Mouse (Mus musculus): ENCODE measurements around the gene Fut11.
"Not testable (repeated sequence)": the region's sequence is repeated elsewhere in the genome, so short reads cannot be mapped to it uniquely, and the experiment has no call there.

Gene Fut11

DNA sequence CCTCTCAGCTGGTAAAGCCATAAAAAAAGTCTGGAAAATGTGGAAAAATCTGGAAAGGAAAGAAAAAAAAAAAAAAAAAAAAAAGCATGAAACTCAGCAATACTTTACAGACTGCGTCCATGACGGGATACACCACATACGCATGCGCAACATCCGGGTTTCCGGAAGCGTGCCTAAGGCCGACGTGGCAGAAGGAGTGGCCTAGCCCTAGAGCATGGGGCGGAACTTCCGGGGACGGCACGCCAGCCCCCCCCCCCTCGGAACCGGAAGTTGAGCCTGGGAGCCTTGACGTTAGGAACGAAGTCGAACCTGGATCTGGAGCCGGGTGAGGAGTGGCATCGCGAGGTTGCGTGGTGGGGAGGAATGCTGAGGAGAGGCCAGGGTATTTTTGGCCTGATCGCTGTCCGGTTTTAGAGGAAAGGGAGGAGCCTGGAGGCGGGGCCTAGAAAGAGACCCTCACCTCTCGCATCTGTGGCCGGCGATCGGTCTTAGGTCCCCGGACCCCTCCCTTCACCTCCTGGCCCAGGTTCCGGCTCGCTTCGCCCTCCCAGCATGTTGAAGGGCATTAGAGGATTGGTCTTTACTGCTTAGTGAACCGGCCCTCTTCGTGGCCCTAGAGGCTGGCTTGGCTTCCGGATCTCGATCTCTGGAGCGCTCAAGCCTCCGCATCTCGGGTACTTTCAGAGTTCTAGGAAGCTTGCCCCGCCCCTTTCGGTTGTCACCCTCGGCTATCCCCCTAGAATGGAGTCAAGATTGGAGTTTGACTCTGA is 20.5 kb upstream of the Fut11 start, which contains the start of gene Sec24c:
Gene Sec24c (plus strand): TSS at position 245 of the 770 bp plus-strand sequence.
- DNase-seq (ENCODE audit: inconsistent ontology term), result peak; percentile 99

DNA sequence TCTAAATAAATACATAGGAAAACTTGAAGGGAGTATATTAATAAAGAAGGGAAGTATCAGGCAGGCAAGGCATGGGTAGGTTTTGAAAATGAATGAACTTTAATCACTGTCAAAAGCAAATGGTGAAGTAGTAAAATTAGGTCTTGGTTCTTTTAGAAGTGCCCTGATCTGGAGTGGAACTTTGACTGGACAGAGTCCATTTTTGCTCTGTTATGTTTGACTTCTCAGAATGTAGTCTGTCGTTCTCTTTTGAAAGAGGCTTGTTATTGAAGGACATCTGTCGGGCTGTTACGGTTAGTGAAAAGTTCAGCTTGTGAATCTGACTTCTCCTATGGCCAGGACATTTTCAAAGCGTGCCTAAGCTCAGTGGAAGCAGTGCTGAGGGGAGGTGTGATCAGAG is 16.9 kb upstream of the Fut11 start:
- no peak for DNase-seq (ENCODE audit: inconsistent ontology term)

DNA sequence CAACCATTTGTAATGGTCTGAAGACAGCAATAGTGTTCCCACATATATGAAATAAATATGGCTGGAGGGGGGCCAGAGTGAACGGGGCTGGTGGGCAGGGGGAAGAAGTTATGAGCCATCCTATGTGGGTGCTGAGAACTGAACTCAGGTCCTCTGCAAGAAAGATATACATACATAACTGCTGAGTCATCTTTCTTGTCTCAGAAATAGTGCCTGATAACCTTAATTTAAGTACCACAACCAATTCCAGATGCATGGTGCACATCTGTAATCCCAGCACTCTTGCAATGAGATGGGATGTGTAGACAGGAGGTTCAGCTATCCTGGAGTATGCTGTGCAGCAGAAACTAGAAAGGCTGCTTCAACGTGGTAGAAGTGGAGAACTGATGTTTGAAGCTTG is 13.0 kb upstream of the Fut11 start:
- no peak for DNase-seq (ENCODE audit: inconsistent ontology term)

DNA sequence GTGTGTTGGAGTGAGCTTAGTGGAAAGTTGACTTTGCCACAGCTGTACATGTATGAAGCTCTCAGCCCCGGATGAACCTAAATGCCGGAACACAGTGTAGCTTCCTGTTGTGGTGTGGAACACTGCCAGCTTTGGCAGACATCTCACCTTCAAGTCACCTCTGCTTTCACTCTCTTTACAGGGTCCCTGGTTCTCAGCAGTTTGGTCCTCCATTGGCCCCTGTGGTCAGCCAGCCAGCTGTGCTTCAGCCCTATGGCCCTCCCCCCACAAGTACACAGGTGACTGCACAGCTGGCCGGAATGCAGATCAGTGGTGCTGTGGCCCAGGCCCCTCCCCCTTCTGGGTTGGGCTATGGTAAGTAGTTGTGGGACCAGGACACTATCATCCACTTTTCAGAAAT is 12.3 kb upstream of the Fut11 start:
- no peak for DNase-seq (ENCODE audit: inconsistent ontology term)

DNA sequence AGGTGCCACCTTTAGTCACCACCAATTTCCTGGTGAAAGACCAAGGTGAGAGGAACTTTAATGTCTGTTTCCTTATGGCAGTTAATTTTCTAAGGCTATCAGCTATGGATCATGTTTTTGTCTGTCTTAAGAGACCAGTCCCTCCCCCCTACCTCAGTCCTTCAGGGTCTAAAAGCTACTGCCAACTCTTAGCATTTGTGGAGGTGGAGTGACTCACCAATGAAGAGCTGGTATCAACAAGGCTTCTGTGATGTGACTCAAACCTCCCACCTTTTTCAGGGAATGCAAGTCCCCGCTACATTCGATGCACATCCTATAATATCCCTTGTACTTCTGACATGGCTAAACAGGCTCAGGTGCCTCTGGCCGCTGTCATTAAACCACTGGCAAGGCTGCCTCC is 8.2 kb upstream of the Fut11 start:
- DNase-seq (ENCODE audit: inconsistent ontology term), result no peak

- DNase-seq (ENCODE audit: inconsistent ontology term), result no peak
These were observed 5.8 kb upstream of the Fut11 start for GRCm38 (mm10) chr14:20689009-20689408.

DNA sequence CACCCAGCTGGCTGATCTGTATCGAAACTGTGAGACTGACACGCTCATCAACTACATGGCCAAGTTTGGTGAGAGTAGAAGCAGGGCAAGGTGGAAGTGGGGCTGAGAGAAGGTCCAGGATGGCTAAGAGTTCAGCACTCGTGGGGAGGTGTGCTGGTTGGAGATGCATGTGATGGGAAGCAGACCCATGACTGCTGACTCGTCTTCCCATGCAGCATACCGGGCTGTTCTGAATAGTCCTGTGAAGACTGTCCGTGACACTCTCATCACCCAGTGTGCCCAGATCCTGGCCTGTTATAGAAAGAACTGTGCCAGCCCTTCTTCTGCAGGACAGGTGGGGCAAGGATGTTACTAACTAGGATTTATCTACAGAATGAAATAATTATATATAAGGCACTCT is 3.0 kb upstream of the Fut11 start:
- no peak for DNase-seq (ENCODE audit: inconsistent ontology term)

- no peak for DNase-seq (ENCODE audit: inconsistent ontology term)
These were observed 1.1 kb upstream of the Fut11 start for GRCm38 (mm10) chr14:20693589-20694101.

- peak; percentile 32 for DNase-seq (ENCODE audit: inconsistent ontology term)
These were observed 434 bp upstream of the Fut11 start for GRCm38 (mm10) chr14:20694185-20694883.

GRCm38 (mm10) chr14:20695761-20696520 is 1.2 kb downstream of the Fut11 start:
- DNase-seq (ENCODE audit: inconsistent ontology term), result peak; percentile 14

DNA sequence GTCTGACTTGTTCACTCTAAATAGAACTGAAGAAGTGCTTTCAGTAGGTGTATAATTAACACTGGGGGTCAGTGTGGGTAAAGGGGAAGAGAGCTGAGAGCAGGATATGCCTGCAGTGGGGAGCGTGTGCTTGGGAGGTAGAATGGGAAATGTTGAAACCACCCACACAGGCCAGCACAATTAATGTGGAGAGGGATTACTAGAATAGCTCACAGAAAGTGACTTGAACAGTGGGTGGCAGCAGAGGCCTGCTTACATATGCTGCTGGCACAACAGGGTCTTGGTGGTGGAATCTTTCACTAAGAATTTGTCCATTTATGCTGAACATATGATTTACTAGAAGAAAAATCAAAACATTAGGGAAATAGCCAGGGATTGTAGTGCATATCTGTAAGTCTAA is 2.2 kb downstream of the Fut11 start:
- DNase-seq (ENCODE audit: inconsistent ontology term), result peak; percentile 56

GRCm38 (mm10) chr14:20698515-20698914 is 3.7 kb downstream of the Fut11 start:
- no peak for DNase-seq (ENCODE audit: inconsistent ontology term)

GRCm38 (mm10) chr14:20700362-20700761 is 5.6 kb downstream of the Fut11 start:
- DNase-seq (ENCODE audit: inconsistent ontology term), result no peak

GRCm38 (mm10) chr14:20701554-20701953 is 6.8 kb downstream of the Fut11 start:
- DNase-seq (ENCODE audit: inconsistent ontology term), result no peak

DNA sequence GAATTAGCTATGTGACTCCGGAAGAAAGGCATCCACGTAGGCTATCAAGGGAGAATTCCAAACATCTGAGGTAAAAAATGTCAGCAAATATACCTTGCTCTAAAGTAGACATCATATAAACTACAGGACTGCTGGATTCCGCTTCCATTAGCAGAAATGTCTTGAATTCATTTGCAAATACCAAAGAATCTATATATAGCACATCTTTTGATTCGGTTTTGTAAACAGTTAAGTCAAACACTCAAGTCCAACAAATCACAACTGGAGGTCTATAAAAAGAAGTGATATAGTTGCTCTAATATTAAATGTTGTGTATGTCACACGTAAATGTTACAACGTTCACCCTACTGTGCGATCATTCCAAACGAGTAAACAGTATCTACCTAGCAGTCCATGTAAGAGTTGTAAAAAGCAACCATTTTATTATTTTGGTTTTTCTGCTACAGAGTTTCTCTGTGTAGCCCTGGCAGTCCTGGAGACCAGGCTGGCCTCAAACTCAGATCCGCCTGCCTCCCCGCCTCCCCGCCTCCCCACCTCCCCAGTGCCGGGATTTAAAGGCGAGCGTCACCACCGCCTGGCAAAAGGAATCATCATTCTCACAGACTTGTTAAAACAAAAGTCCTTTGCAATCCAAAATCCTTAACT is 7.5 kb downstream of the Fut11 start:
- DNase-seq (ENCODE audit: inconsistent ontology term), result peak; percentile 29

- DNase-seq (ENCODE audit: inconsistent ontology term), result peak; percentile 87
These were observed 8.1 kb downstream of the Fut11 start, which contains the start of gene Chchd1 for GRCm38 (mm10) chr14:20702741-20703381. TSS of gene Chchd1 (plus strand) at chr14:20703006.

- not testable (repeated sequence) for DNase-seq (ENCODE audit: inconsistent ontology term)
These were observed 8.7 kb downstream of the Fut11 start for GRCm38 (mm10) chr14:20703461-20703860.

DNA sequence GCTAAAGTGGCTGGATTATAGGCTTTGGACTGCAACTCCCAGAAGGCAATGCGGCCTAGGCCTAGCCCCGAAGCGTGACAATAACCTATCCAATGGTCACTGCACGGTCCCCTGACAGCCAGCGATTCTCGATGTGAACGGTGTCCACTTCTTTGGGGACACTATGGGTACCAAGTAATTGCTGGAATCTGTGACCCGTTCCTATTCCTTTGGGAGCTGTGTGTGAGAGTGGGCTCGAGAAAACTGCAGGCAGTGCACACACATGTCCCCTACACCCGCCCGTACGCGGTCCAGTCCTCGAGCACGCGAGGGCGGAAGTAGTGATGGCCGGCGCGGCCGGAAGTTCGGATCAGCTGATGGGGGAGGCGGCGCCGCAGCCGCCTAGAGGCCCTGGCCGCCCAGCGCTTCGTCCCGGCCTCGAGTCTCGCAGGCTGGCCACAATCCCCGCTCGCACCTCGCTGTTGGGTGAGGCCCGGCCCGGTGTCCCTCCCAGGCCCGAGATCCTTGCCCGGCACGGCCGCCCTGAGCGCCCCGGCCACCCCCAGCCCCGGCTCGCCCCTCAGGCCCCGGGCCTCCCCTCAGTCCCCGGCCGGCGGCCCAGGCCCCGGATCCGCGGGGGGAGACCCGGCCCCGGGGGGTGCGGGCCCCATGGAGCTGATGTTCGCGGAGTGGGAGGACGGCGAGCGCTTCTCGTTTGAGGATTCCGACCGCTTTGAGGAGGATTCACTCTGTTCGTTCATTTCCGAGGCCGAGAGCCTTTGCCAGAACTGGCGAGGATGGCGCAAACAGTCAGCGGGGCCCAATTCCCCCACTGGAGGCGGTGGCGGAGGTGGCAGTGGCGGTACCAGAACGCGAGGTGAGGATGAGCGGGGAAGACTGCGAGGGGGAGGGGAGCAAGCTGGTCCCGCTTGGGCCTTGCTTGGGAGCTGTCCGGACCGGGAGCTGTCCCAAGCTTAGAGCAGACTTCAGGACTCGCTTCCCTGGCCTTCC is 12.7 kb downstream of the Fut11 start, which contains the start of gene Zswim8:
Gene Zswim8 (plus strand): TSS at position 352 of the 990 bp plus-strand sequence.
- DNase-seq (ENCODE audit: inconsistent ontology term), result peak; percentile 91

DNA sequence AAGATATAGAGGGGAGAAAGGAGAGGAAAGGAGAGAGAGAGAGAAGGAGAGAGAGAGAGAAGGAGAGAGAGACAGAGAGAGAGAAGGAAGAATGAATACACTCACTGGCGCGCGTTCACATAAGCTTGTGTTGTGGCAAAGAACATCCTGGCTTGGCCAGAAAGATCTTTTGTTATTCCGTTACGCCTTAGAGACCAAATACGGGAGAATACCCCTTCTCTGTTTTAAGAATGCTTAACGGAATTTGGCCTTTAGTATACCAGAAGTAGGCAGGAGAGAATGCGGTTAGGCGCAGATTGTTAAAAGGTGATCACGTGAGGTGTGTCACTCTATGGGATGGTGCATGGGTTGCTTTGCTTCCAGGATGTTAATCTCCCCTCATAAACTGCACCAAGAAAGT is 13.5 kb downstream of the Fut11 start:
- peak; percentile 57 for DNase-seq (ENCODE audit: inconsistent ontology term)

- no peak for DNase-seq (ENCODE audit: inconsistent ontology term)
These were observed 19.1 kb downstream of the Fut11 start for GRCm38 (mm10) chr14:20713832-20714231.
